Mouse (Mus musculus) midbrain, postnatal 0 days (tissue): ENCODE results near the gene Mybbp1a. TPM values are rescaled to one million over a fixed set of nuclear protein-coding genes. Genes with fewer than 3 reads are reported as not detected.

Experiments used
- ATAC-seq: fragments of 200-750 bp; cut with Nextera tagmentation; 2 replicates; pipeline ENCODE4 v1.8.0; 2017; ENCODE audit warnings: moderate number of reproducible peaks, mild to moderate bottlenecking, moderate TSS enrichment, moderate library complexity; ENCODE audit not compliant: low FRiP score
- DNase-seq: peaks from one replicate; pipeline ENCODE4 v3.0.0-alpha.2; 2015; ENCODE audit warnings: low spot score
- H3K27ac ChIP-seq: fragments of 300-500 bp; sonication (generic); 2 replicates; pipeline ENCODE4 v1.5.1; 2014; ENCODE audit warnings: low read depth, mild to moderate bottlenecking, low read length, mixed read lengths
- H3K27me3 ChIP-seq: fragments of 300-500 bp; sonication (generic); 2 replicates; pipeline ENCODE4 v1.6.1; 2014; ENCODE audit warnings: low read length, control low read depth, mixed read lengths; ENCODE audit not compliant: insufficient read depth
- H3K36me3 ChIP-seq: fragments of 300-500 bp; sonication (generic); 2 replicates; pipeline ENCODE4 v1.6.1; 2014; ENCODE audit warnings: low read length, control low read depth, mixed read lengths; ENCODE audit not compliant: insufficient read depth
- H3K4me1 ChIP-seq: fragments of 300-500 bp; sonication (generic); 2 replicates; pipeline ENCODE4 v1.6.1; 2014; ENCODE audit warnings: mild to moderate bottlenecking, control low read depth, antibody characterized with exemption, low read length, mixed read lengths; ENCODE audit not compliant: insufficient read depth
- H3K4me2 ChIP-seq: fragments of 300-500 bp; sonication (generic); 2 replicates; pipeline ENCODE4 v1.6.1; 2014; ENCODE audit warnings: low read depth, mild to moderate bottlenecking, low read length, mixed read lengths; ENCODE audit not compliant: poor library complexity, severe bottlenecking
- H3K4me3 ChIP-seq: fragments of 300-500 bp; sonication (generic); 2 replicates; pipeline ENCODE4 v1.5.1; 2014; ENCODE audit warnings: low read depth, mild to moderate bottlenecking, low read length, moderate library complexity
- H3K9ac ChIP-seq: fragments of 300-500 bp; sonication (generic); replicated peaks from 2 replicates; pipeline ENCODE4 v1.6.1; 2014; ENCODE audit warnings: mild to moderate bottlenecking, low read length, moderate library complexity, mixed read lengths; ENCODE audit not compliant: poor library complexity, severe bottlenecking
- H3K9me3 ChIP-seq: fragments of 300-500 bp; sonication (generic); 2 replicates; pipeline ENCODE4 v1.6.1; 2016; ENCODE audit warnings: low read length, control low read depth
- CTCF ChIP-seq: IDR thresholded peaks from 2 replicates; pipeline ENCODE4 v1.5.1; 2016; ENCODE audit warnings: antibody characterized with exemption, mild to moderate bottlenecking
- WGBS: fragments of 180-500 bp; shearing (Covaris S2); extraction: QIAGEN DNeasy Blood & Tissue Kit; methylation state at CpG from one replicate; pipeline ENCODE4 v1.1.7; 2014; 5-methylcytosine and 5-hydroxymethylcytosine counted together
- polyA plus RNA-seq: library from polyadenylated mRNA; unstranded; fragments of >200 nt; fragmentation: Nextera tagmentation; extraction: Ambion mirVana; gene quantifications from 2 replicates; pipeline ENCODE4 v1.2.1, GENCODE M21; 2015
- total RNA-seq: library from RNA; depleted of rRNA; stranded (reverse); fragments of >200 nt; gene quantifications from 2 replicates; pipeline ENCODE4 v1.2.3, GENCODE M21; 2014

Mybbp1a gene
- total and polyA plus RNA-seq, 2 experiments from 2014 or later, result 25.9 to 50.0 TPM

GRCm38 (mm10) chr11:72415155-72415554 is 26.0 kb upstream of the Mybbp1a start:
- Histone ChIP-seq H3K4me3 (no peak overlapping the region), H3K4me1 (peaks cover 3% of the 10 kb centered on the region; the same call in 1 of the 2 replicates), H3K27me3 (no peaks in the 10 kb centered on the region; the same call in 1 of the 2 replicates), H3K9ac (no peak overlapping the region), H3K4me2 (no peak overlapping the region), H3K27ac (no peak overlapping the region), H3K9me3 (no peaks in the 10 kb centered on the region), H3K36me3 (no peaks in the 10 kb centered on the region)
- no peak for DNase-seq
- 88% methylated on average over 8 of the region's 8 CpGs for WGBS
- no peak for TF ChIP-seq CTCF
- no peak for ATAC-seq

DNA sequence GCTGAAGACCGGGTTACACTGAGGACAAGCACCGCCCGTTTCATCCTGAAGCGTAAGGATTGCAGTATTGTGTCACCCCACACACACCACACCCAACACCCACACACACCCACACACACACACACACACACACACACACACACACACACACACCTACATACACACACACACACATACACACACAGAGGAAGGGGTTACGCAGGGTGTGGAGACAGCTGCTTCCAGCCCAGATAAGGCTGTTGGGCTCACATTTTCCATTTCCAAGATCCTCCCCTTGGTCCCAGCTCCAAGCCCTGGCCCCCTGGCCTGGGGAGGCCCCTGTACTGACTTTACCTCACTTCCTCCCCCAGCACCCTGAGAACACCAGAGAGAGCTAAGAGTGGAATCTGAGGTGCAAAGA is 24.5 kb upstream of the Mybbp1a start:
- no peak overlapping the region for H3K4me2 ChIP-seq
- WGBS, result 91% methylated on average over 5 of the region's 5 CpGs
- peaks cover under 1% of the 10 kb centered on the region; the same call in 1 of the 2 replicates for H3K4me1 ChIP-seq
- H3K36me3 ChIP-seq, result no peaks in the 10 kb centered on the region
- TF ChIP-seq CTCF, result no peak
- DNase-seq, result no peak
- H3K4me3 ChIP-seq, result no peak overlapping the region
- no peaks in the 10 kb centered on the region for H3K9me3 ChIP-seq
- no peak for ATAC-seq
- no peaks in the 10 kb centered on the region; the same call in 1 of the 2 replicates for H3K27me3 ChIP-seq
- H3K27ac ChIP-seq, result no peak overlapping the region
- no peak overlapping the region for H3K9ac ChIP-seq

- Histone ChIP-seq H3K4me1 (no peaks in the 10 kb centered on the region), H3K4me3 (no peak overlapping the region), H3K27ac (no peak overlapping the region), H3K36me3 (no peaks in the 10 kb centered on the region), H3K4me2 (no peak overlapping the region), H3K27me3 (no peaks in the 10 kb centered on the region; the same call in 1 of the 2 replicates), H3K9me3 (no peaks in the 10 kb centered on the region), H3K9ac (no peak overlapping the region)
- no peak for TF ChIP-seq CTCF
- ATAC-seq (no peak), DNase-seq (no peak)
- 13% methylated on average over 4 of the region's 4 CpGs for WGBS
Observed at GRCm38 (mm10) chr11:72417376-72417775, 23.8 kb upstream of the Mybbp1a start.

- Histone ChIP-seq H3K9me3 (no peaks in the 10 kb centered on the region), H3K4me3 (no peak overlapping the region), H3K36me3 (no peaks in the 10 kb centered on the region), H3K27ac (no peak overlapping the region), H3K4me2 (no peak overlapping the region), H3K27me3 (no peaks in the 10 kb centered on the region), H3K4me1 (no peaks in the 10 kb centered on the region), H3K9ac (no peak overlapping the region)
- TF ChIP-seq CTCF, result no peak
- 37% methylated on average over 8 of the region's 8 CpGs for WGBS
- ATAC-seq (no peak), DNase-seq (no peak)
Observed at GRCm38 (mm10) chr11:72418227-72418626, 22.9 kb upstream of the Mybbp1a start.

DNA sequence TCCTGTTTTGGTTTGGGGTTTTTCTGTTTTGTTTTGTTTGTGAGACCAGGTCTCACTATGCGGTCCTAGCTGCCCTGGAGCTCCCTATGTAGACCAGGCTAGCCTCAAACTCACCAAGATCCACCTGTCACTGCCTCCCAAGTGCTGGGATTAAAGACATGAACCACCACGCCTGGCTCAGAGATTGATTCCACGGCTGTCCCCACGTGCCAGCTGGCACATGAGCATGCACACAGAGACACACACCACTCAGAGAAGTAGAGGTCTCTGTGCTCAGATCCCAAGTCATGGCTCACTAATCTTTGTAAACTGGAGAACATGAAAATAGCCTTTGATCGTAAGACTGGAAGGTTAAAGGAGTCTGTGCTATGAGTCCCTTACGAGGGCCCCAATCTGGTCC is 22.1 kb upstream of the Mybbp1a start:
- WGBS, result 86% methylated on average over 6 of the region's 6 CpGs
- Histone ChIP-seq H3K9me3 (no peaks in the 10 kb centered on the region), H3K4me3 (no peak overlapping the region), H3K27me3 (no peaks in the 10 kb centered on the region), H3K27ac (no peak overlapping the region), H3K36me3 (no peaks in the 10 kb centered on the region), H3K4me1 (no peaks in the 10 kb centered on the region), H3K4me2 (no peak overlapping the region), H3K9ac (no peak overlapping the region)
- DNase-seq (no peak), ATAC-seq (no peak)
- TF ChIP-seq CTCF, result no peak

GRCm38 (mm10) chr11:72420460-72421122 is 20.6 kb upstream of the Mybbp1a start:
- H3K27me3 ChIP-seq, result no peaks in the 10 kb centered on the region
- H3K4me3 ChIP-seq, result no peak overlapping the region
- H3K4me1 ChIP-seq, result no peaks in the 10 kb centered on the region
- H3K4me2 ChIP-seq, result no peak overlapping the region
- H3K27ac ChIP-seq, result no peak overlapping the region
- no peak for DNase-seq
- no peak for TF ChIP-seq CTCF
- no peak overlapping the region for H3K9ac ChIP-seq
- no peaks in the 10 kb centered on the region for H3K36me3 ChIP-seq
- ATAC-seq, result no peak
- 85% methylated on average over 6 of the region's 6 CpGs for WGBS
- H3K9me3 ChIP-seq, result no peaks in the 10 kb centered on the region
